Mouse (Mus musculus): ENCODE measurements at regions not wholly inside any gene's neighbourhood (a gene's known extent, or its start where the extent isn't known, plus 50 kb on each side); places are given as distances from the start of the nearest gene placed in this dataset.

GRCm38 (mm10) chr2:135561716-135562115 is 97.1 kb upstream of the Plcb4 start:
- H3K4me3 ChIP-seq = no peak overlapping the region
- H3K4me1 ChIP-seq = 0 out of 2 replicates have a peak, but pooled peaks cover 5% of the 10 kb centered on the region
- H3K9me3 ChIP-seq = peaks cover 7% of the 10 kb centered on the region; the same call in 1 of the 2 replicates
- H3K36me3 ChIP-seq (replicated peaks) = no peaks in the 10 kb centered on the region
- H3K27me3 ChIP-seq (ENCODE audit: poor library complexity, severe bottlenecking) = no peaks in the 10 kb centered on the region
- no peak overlapping the region for H3K27ac ChIP-seq
- DNase-seq (ENCODE audit: extremely low spot score, low spot score) = no peak
- WGBS = 78% methylated on average over 7 of the region's 7 CpGs

DNA sequence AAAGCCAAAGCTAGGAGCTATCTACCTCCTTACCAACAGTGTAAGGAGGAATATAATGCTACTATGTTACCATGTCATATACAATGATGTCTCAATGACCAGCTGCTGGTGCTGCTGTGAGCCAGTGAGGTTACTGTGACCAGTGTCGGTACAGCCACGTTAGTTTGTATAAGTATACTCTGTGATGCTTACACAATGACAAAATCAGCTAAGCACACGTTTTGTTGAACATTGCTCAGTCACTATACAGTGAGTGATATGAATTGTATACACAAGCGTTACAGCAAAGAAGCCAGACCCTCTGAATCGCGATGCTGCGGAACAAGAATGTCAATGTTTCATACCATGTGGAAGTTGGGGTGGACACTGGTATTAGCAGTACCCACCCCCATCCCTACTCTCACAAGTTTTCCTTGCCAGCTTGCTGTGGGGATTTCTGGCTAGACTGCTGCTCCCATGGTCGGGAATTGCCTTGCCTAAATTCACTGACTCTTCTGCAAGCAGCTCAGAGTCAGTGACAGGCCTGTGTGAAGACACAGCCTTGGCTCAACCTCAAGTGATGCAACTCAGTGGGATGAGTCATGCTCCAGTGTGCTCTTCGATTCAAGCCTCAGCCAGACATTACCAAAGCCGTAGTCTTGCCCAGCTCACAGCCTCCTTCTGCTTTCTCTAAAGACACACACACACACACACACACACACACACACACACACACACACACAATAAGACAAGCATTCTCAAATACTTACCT is 96.5 kb upstream of the Plcb4 start:
- no peak overlapping the region for H3K27ac ChIP-seq
- peaks cover 7% of the 10 kb centered on the region; the same call in 1 of the 2 replicates for H3K9me3 ChIP-seq
- H3K36me3 ChIP-seq (replicated peaks) = no peaks in the 10 kb centered on the region
- no peaks in the 10 kb centered on the region for H3K27me3 ChIP-seq (ENCODE audit: poor library complexity, severe bottlenecking)
- 88% methylated on average over 10 of the region's 10 CpGs for WGBS
- no peak overlapping the region for H3K4me3 ChIP-seq
- 0 out of 2 replicates have a peak, but pooled peaks cover 5% of the 10 kb centered on the region for H3K4me1 ChIP-seq
- DNase-seq (ENCODE audit: extremely low spot score, low spot score) = no peak

GRCm38 (mm10) chr2:135564231-135564630 is 94.6 kb upstream of the Plcb4 start:
- no peak for DNase-seq (ENCODE audit: extremely low spot score, low spot score)
- H3K27me3 ChIP-seq (ENCODE audit: poor library complexity, severe bottlenecking) = no peaks in the 10 kb centered on the region
- 72% methylated on average over 4 of the region's 4 CpGs for WGBS
- no peaks in the 10 kb centered on the region for H3K9me3 ChIP-seq
- 0 out of 2 replicates have a peak, but pooled peaks cover 5% of the 10 kb centered on the region for H3K4me1 ChIP-seq
- H3K36me3 ChIP-seq (replicated peaks) = no peaks in the 10 kb centered on the region
- no peak overlapping the region for H3K4me3 ChIP-seq
- H3K27ac ChIP-seq = no peak overlapping the region

DNA sequence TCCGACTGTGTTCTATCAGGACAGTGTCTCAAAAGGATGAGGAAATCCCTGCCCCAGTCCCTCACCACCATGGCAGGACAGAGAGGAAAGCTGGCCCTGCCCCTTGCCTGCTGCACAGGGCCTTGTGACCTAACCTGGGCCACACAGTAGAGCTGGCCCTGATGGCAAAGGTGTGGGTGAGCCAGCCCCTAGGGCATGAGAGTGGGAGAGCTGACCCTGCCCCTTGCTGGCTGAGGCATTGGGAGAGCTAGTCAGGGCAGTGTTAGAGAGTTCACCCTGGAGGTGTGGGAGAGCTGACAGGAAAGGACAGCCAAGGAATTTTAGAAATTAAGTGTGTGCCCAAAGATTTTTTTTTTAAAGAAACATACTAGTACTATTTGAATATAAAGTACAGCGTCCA is 90.5 kb upstream of the Plcb4 start:
- H3K27me3 ChIP-seq (ENCODE audit: poor library complexity, severe bottlenecking) = no peaks in the 10 kb centered on the region
- no peak for DNase-seq (ENCODE audit: extremely low spot score, low spot score)
- WGBS = 85% methylated on average over 2 of the region's 2 CpGs

DNA sequence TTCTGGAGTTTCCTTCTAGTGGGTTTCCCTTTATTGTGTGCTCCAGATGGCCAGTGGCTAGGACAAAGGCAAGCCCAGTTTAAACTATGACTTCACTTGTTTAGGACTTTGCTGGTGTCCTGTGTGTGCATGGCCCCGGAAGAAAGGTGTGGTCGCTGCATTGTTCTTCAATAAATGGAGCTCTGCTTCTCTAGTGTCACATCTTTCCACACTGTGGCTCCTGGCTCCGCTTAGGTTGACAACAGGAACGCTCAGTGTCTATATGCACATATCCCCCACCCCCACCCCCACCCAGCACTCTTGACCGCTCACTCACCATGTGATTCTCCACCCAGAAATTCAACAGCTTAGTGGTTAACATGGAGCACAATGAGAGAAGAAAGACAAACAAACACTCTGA is 87.2 kb upstream of the Plcb4 start:
- DNase-seq (ENCODE audit: extremely low spot score, low spot score) = no peak
- H3K27ac ChIP-seq = no peak overlapping the region
- H3K9me3 ChIP-seq = no peaks in the 10 kb centered on the region
- H3K27me3 ChIP-seq (ENCODE audit: poor library complexity, severe bottlenecking) = no peaks in the 10 kb centered on the region
- WGBS = 77% methylated on average over 5 of the region's 5 CpGs
- no peak overlapping the region for H3K4me3 ChIP-seq
- H3K36me3 ChIP-seq (replicated peaks) = no peaks in the 10 kb centered on the region
- peaks cover 6% of the 10 kb centered on the region; the same call in 1 of the 2 replicates for H3K4me1 ChIP-seq

More for the DNA sequence above, 90.5 kb upstream of the Plcb4 start:
- H3K27ac ChIP-seq = no peak overlapping the region
- H3K4me1 ChIP-seq = peaks cover 6% of the 10 kb centered on the region; the same call in 1 of the 2 replicates
- no peaks in the 10 kb centered on the region for H3K9me3 ChIP-seq
- no peaks in the 10 kb centered on the region for H3K36me3 ChIP-seq (replicated peaks)
- no peak overlapping the region for H3K4me3 ChIP-seq

GRCm38 (mm10) chr2:135577228-135577627 is 81.6 kb upstream of the Plcb4 start:
- WGBS = 93% methylated on average over 5 of the region's 5 CpGs
- DNase-seq (ENCODE audit: extremely low spot score, low spot score) = no peak
- Histone ChIP-seq H3K27me3 (ENCODE audit: poor library complexity, severe bottlenecking) (no peaks in the 10 kb centered on the region), H3K9me3 (no peaks in the 10 kb centered on the region), H3K36me3 (replicated peaks) (no peaks in the 10 kb centered on the region), H3K27ac (no peak overlapping the region), H3K4me3 (no peak overlapping the region), H3K4me1 (peaks cover 3% of the 10 kb centered on the region)

DNA sequence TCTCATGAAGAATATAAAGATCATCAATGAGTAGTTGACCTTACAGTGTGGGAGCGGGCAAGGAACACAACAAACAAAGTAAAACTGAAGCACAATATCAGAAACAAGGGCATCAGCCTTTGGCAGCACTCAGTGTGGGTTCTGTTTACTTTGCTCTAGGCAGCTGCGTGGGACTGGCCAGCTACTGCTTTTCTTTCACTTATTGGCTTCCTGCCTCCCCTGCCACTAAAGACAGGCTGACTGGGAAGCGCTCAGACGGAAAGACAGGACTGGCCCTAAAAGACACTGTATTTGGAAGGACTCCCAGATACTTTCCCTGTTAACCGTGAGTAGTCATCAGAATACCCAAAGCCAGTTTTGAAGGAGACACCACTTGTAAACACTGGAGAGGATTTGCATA is 80.7 kb upstream of the Plcb4 start:
- WGBS = 58% methylated on average over 5 of the region's 5 CpGs
- no peak for DNase-seq (ENCODE audit: extremely low spot score, low spot score)

DNA sequence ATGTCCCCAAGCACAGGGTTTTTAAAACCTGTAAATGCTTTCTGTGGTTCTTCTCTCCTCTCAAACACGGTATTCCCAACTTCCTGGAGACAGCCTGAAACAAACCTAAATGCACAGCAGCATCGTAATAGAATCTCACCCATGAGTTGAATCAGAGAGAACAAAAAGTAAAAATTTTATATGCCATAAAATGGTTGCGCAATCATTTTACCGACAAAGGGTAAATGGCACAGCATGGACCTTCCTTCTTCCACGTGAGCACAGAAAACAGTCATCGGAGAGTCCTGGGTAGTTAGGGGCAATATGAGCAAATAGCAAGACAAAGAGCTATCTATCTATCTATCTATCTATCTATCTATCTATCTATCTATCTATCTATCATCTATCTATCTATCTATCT is 79.3 kb upstream of the Plcb4 start:
- peaks cover 24% of the 10 kb centered on the region for H3K4me1 ChIP-seq
- H3K9me3 ChIP-seq = no peaks in the 10 kb centered on the region
- H3K27me3 ChIP-seq (ENCODE audit: poor library complexity, severe bottlenecking) = no peaks in the 10 kb centered on the region
- DNase-seq (ENCODE audit: extremely low spot score, low spot score) = no peak
- no peak overlapping the region for H3K4me3 ChIP-seq
- no peak overlapping the region for H3K27ac ChIP-seq
- 95% methylated on average over 6 of the region's 6 CpGs for WGBS
- no peaks in the 10 kb centered on the region for H3K36me3 ChIP-seq (replicated peaks)

More for the DNA sequence above, 80.7 kb upstream of the Plcb4 start:
- Histone ChIP-seq H3K4me3 (no peak overlapping the region), H3K27me3 (ENCODE audit: poor library complexity, severe bottlenecking) (no peaks in the 10 kb centered on the region), H3K9me3 (no peaks in the 10 kb centered on the region), H3K4me1 (peaks cover 12% of the 10 kb centered on the region), H3K27ac (no peak overlapping the region), H3K36me3 (replicated peaks) (no peaks in the 10 kb centered on the region)

DNA sequence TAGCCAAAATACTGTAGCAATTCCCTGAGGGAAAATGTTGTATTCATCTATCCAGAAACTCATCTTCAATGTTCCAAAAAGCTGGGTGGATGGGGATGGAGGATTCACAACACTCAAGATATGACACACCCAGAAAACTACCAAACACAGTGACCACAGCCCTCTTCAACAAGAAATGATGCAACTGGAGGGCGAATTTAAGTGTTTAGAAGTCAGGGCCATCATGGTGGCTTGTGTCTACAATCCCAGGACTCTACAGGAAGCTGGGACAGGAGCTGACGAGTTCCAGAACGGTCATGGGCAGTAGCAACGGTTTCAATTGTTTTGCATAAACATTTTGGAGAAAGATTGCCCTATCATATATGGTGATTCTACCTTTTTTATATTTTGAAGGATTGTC is 78.8 kb upstream of the Plcb4 start:
- Histone ChIP-seq H3K27me3 (ENCODE audit: poor library complexity, severe bottlenecking) (no peaks in the 10 kb centered on the region), H3K27ac (no peak overlapping the region), H3K36me3 (replicated peaks) (no peaks in the 10 kb centered on the region), H3K9me3 (no peaks in the 10 kb centered on the region), H3K4me1 (peaks cover 24% of the 10 kb centered on the region), H3K4me3 (no peak overlapping the region)
- DNase-seq (ENCODE audit: extremely low spot score, low spot score) = no peak
- 91% methylated on average over 4 of the region's 4 CpGs for WGBS

- WGBS = 49% methylated on average over 8 of the region's 8 CpGs
- H3K4me1 ChIP-seq = peaks cover 24% of the 10 kb centered on the region
- H3K27ac ChIP-seq = no peak overlapping the region
- H3K36me3 ChIP-seq (replicated peaks) = no peaks in the 10 kb centered on the region
- DNase-seq (ENCODE audit: extremely low spot score, low spot score) = no peak
- no peaks in the 10 kb centered on the region for H3K27me3 ChIP-seq (ENCODE audit: poor library complexity, severe bottlenecking)
- H3K4me3 ChIP-seq = no peak overlapping the region
- H3K9me3 ChIP-seq = no peaks in the 10 kb centered on the region
Measured at GRCm38 (mm10) chr2:135582341-135582740, 76.5 kb upstream of the Plcb4 start.

- H3K27me3 ChIP-seq (ENCODE audit: poor library complexity, severe bottlenecking) = no peaks in the 10 kb centered on the region
- no peaks in the 10 kb centered on the region for H3K9me3 ChIP-seq
- DNase-seq (ENCODE audit: extremely low spot score, low spot score) = no peak
- no peaks in the 10 kb centered on the region for H3K36me3 ChIP-seq (replicated peaks)
- H3K4me1 ChIP-seq = no peaks in the 10 kb centered on the region
- H3K4me3 ChIP-seq = no peak overlapping the region
- H3K27ac ChIP-seq = no peak overlapping the region
Measured at GRCm38 (mm10) chr2:135606306-135606705, 52.5 kb upstream of the Plcb4 start.
